Mouse (Mus musculus): Measurements from ENCODE around the gene Cit.

DNA sequence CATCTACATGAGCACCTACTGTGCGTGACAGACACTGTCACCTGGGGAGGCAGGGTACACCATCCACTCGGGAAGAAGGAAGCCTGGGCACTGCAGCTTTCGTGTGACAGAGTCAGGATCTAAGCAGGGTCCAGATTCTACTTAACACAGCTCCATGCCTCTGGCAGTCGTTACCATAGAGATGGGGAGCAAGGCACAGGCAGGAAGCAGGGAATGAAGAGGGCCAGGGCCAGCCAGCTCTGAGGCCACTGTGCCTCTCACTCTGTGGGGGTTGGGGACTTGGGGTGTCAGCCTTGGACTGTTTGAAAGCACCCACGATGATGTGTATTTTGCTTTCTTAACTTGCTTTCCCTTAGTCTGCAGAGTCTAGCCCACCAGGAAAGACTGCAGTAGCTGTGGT lies 133.2 kb downstream of the Cit start:
- TF ChIP-seq CTCF (IDR thresholded peaks at IDR 0.05; ENCODE audit: low read depth) = no peak
- no peak for TF ChIP-seq EP300 (optimal IDR thresholded peaks at IDR 0.05)
